Mouse (Mus musculus) lung, postnatal 25 days (tissue): Measurements from ENCODE around the gene Col24a1.

Source experiments
- DNase-seq: peaks from one replicate; pipeline ENCODE4 v3.0.0; 2022; ENCODE audit warnings: low spot score

The Col24a1 gene

DNA sequence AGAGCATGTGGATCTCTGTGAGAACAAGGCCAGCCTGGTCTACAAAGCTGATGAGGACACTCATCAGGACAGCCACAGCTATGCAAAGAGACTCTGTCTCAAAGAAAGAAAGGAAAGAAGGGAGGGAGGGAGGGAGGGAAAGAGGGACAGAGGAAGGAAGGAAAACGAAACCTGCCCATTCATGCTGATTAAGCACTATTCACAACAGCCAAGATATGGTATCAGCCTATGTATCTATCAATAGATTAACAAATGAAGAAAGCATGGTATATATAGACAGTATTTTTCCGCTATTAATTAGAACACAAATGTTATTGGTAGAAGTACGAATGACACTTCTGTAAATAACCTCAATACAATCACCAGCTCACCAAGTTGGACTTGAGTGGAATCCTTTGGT, 282.2 kb downstream of the Col24a1 start:
- no peak for DNase-seq

DNA sequence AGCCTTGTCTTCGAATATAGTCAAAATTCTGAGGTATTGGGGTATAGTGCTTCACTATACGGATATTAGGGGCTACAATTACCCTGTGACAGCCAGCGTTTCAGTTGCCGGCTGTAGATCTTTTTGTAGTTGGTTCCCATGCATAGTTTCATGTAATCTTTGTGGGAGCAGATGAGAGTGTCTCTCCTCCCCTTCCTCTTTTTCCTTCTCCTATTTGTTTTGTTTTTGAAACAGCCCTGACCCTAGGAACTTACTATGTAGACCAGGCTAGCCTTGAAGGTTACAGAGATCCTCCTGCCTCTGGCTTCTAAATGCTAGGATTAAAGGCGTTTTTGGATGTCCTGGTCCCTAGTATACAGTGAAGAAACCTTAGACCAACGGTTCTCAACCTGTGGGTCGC, 283.1 kb downstream of the Col24a1 start:
- DNase-seq = no peak

DNA sequence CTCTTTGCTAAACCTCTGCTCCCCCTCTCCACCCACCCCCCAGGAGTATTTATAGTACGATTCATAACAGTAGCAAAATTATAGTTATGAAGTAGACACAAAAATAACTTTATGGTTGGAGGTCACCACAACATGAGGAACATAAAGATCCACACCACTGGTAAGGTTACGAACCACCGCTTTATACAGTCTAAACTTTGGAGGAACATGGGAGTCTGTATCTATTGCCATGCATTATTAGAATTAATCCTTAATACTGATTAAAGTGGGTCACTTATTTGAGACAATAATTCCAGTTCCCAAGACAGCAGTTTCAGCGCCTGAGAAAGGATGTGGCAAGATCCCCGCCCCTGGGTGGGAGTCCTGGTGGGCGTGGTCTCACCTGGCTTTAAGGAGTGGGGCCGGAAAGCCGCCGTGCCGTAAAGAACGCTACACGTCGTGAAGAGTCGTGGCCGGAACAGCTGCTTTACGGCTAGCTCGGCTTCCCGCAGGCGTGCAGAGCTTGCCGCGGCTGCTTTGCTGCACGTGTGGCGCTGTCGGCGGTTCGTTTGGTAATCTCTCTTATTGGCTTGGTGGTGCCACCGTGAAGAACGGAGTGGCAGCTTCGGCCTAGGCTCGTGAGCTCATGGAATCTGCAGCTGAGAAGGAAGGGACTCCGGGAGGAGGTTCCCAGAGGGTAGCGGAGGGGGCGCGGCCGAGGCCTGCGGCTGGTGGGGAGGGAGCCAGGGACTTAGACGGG, 283.6 kb downstream of the Col24a1 start, which contains the start of gene Znhit6:
Znhit6 (plus strand) TSS at position 463 of the 739 bp plus-strand sequence.
- peak; percentile 93 for DNase-seq

DNA sequence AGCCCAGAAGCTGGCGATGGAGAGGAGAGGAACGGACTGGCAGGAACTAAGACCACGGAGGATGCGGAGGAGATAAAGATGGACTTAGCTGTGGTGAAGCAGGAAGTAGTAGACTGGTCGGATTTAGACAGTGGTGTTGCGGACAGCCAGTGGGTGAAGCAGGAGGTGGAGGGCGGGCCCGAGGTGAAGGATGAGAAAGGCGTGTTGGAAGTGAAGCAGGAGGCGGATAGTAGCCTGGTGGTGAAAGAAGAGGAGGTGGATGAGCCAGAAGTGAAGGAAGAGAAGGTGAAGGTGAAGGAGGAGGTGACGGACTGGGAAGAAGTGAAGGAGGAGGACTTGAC, 284.2 kb downstream of the Col24a1 start:
- no peak for DNase-seq

DNA sequence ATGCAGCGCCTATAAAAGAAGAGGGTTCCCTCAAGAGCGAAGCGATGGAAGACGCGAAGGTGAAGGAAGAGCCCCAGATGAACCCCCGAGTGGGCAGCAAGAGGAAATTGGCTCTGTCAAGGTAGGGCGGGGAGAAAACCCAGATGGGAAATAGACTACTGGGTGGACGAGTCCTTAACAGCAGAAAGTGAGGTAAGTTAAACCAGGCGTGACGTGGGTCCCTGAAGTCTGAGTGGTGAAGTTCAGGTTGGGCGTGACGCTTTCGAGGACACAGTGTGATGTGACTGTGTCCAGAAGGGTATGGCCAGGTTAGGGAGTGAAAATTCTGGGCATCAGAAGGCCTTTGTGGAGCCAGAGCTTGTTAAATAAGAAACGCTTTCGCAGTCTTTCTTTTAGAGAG, 284.6 kb downstream of the Col24a1 start:
- DNase-seq = no peak

DNA sequence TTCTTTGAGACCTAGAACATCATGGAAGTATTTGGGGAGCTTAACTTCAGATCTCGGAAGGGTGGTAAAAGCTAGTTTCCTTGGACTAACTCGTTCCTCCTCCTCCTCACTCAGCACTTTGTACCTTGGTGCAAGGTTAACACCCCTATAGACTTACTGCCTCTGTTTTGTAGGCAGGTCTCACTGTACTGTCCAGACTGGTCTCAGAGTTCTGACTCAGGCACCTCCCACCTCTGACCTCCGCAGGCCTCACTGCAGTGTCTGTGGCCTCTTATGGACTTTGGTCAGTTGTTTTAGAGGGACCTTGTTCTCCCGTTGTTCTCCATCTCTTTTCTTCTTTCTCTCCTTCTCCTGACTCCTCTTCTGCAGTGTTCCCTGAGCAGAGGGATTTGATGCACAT, 290.8 kb downstream of the Col24a1 start:
- DNase-seq = no peak

DNA sequence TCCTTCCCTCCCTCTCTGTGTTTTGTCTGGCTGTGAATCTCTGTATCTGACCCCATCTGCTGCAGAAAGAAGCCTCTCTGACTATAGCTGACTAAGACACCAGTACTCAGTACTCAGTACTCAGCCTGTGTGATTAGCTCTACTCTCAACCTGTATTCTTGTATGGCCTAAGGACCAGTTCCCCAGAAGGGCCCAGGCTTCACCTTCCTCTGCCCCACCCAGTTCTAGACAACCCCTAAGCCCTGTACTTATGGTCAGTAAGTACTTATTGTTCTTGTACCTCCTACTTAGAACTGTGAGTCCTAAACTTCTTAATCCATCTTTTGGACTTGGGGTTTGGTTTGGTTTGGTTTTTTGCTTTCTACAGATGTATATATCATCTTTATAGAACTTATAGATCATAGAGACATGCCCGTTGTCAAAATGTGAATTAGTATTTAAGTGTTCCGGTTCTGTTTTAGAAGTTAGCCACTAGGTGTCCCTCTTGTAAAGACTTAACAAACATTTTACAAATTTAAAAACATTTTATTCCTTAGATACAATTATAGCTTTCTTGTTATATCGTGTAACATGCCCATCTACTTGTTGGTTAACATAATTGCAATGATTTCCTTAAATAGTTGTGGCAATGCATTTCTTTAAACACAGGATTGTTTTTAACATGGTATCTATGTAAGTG, 291.4 kb downstream of the Col24a1 start:
- DNase-seq = no peak

DNA sequence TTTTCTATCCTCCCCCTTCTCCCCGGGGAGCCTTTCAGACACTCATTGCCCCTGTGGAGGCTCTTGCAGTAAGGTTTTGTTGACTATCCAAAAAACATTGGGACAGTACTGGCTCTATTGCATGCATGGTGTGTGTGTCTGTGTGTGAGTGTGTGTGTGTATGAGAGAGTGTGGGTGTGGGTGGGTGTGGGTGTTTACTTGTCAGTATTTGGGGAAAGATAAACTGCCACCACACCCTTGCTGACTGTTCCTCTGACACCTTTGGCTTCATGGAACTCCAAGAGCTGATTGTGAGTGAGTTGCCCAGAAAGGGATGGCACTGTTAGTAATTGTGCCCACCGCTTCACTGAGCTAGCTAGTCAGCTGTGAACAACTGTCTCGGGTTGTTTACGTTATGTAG, 298.3 kb downstream of the Col24a1 start:
- no peak for DNase-seq

DNA sequence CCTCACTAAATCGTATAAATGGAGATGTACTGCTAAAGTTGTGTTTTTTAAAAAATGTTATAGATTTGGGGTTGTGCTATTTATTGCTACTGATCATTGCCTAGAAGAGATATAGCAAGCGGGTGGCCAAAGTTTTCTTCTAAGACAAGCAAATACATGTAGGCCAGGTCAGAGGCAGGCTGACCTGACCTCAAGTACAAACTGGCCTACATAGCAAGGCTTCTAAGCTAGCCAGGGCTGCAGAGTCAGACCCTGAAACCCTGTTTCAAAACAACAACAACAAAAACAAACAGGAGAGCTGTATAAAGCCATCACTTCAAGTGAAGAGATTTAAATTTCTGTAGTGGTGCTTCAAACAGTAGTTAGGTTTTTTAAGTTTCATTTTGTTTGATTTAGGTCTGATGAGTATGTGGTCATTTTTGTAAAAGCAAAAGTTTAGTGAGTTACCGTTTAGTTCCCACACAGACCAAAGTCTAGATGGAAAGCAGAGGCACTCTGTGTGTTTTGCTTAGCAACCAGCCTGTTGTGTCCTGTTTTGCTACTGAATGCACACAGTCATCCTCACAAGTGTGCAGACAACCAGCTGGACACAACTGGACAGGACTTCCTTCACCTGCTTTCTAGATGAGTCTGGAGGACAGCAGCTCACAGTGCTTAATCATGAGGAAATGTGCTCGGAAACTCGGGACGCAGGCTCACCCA, 299.7 kb downstream of the Col24a1 start:
- no peak for DNase-seq

DNA sequence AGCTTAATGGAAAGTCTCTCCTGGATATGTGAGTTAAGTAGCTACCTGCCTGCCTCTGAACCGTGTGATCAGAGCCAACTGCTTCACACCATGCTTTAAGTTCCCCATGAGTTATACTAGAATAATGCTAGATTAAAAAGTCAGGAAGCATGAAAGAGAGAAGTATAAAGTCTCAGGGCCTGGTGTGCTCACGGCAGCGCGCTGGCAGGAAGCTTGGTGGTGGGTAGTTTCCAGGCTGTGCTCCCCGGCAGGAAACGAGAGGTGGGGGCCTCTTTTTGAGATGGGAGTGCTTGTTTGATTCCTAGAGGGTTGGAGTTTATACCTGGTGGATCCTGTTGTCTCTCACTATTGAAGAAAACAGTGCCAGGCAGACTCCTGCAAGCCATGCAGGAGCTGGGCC, 303.1 kb downstream of the Col24a1 start:
- DNase-seq = no peak

DNA sequence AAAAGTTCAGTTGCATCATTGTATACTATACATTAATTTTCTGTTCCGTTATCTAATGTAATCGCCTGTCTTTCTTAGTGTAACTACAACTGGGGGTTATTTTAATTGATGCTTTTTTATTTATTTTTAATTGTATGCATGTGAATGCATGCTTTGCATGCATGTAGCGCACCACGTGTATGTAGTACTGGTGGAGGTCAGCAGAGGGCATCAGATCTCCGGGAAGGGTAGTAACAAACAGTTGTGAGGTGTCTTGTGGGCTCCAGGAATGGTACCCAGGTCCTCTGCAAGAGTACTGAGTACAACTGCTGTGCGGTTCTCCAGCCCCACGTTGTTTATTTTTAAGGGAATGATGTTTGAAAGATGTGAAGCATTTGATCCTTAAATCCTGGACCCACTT, 306.8 kb downstream of the Col24a1 start:
- no peak for DNase-seq

DNA sequence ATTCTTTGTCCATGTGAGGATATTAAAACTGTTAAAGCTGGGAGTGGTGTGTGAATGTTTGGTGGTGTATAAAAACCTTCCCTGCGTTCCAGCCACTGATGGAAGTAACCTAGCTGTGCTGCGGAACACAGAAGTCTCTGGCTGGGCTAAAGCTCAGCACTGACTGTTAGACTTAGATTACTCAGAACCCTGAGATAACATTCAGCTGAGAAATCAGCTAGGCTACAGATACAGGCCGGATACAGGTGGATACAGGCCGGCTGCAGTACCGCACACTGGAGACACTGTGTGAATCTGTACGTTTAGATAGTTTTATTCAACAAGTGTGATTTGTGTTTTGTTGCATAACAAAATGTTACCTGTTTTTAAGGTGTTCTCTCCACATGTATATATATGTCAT, 308.5 kb downstream of the Col24a1 start:
- DNase-seq = no peak

DNA sequence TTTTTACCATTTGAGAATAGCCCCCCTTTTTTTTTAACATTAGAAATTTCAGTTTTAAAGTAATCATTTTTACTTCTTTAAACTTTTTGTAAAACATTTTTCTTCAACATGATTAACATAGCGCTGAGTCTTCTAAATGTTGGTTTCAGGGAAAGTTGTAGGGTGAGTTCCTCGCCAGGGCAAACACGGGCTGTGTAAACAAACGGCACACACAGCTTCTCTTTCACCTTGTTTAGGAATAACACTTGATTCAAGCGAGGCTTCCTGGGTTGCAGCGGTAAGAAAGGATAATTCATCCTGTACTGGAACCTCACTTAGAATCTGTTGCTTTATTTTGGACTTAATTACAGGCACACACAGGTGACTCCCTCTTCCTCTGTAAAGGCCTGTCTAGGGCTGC, 309.1 kb downstream of the Col24a1 start:
- DNase-seq = no peak
